Mouse (Mus musculus) stomach, postnatal 0 days (tissue): ENCODE data around the gene Gla.

ENCODE experiments used
- CTCF ChIP-seq: IDR thresholded peaks from 2 replicates; pipeline ENCODE4 v1.5.1; 2016; ENCODE audit warnings: antibody characterized with exemption, low read depth, mild to moderate bottlenecking, moderate library complexity
- EP300 ChIP-seq: optimal IDR thresholded peaks from 2 replicates; pipeline ENCODE3; 2016; ENCODE audit warnings: antibody characterized with exemption

GRCm38 (mm10) chrX:134550903-134551302, 50.0 kb downstream of the Gla start:
- TF ChIP-seq CTCF (peak; percentile 72), EP300 (no peak)
